Mouse (Mus musculus) 3T3-L1 (cell line): ENCODE measurements around the gene Rsl24d1.
"Not testable (repeated sequence)": the region's sequence is repeated elsewhere in the genome, so short reads cannot be mapped to it uniquely, and the experiment has no call there.

Experiments
- DNase-seq: peaks from one replicate; pipeline ENCODE4 v3.0.0-alpha.2; 2015; ENCODE audit warnings: low read depth, low spot score

Rsl24d1 gene

GRCm38 (mm10) chr9:73102181-73102580, 11.0 kb upstream of the Rsl24d1 start, which contains the start of gene Gm20509:
Gene Gm20509 (plus strand): TSS chr9:73102470.
- no peak for DNase-seq

DNA sequence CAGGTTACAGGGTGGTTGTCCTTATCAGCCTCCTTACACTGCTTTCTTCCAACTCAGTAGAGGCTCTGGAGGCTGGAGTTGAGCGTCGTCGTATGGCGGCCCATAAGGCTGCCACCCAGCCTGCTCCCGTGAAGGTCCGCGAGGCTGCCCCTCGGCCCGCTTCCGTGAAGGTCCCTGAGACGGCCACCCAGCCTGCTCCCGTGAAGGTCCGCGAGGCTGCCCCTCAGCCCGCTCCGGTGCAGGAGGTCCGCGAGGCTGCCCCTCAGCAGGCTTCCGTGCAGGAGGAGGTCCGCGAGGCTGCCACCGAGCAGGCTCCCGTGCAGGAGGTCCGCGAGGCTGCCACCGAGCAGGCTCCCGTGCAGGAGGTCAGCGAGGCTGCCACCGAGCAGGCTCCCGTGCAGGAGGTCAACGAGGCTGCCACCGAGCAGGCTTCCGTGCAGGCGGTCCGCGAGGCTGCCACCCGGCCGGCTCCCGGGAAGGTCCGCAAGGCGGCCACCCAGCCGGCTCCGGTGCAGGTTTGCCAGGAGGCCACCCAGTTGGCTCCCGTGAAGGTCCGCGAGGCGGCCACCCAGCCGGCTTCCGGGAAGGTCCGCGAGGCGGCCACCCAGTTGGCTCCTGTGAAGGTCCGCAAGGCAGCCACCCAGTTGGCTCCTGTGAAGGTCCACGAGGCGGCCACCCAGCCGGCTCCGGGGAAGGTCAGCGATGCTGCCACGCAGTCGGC, 9.9 kb upstream of the Rsl24d1 start:
- DNase-seq: no peak

DNA sequence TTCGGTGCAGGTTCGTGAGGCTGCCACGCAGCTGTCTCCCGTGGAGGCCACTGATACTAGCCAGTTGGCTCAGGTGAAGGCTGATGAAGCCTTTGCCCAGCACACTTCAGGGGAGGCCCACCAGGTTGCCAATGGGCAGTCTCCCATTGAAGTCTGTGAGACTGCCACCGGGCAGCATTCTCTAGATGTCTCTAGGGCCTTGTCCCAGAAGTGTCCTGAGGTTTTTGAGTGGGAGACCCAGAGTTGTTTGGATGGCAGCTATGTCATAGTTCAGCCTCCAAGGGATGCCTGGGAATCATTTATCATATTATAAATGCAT, 9.4 kb upstream of the Rsl24d1 start:
- DNase-seq: no peak

GRCm38 (mm10) chr9:73105141-73105540, 8.1 kb upstream of the Rsl24d1 start:
- DNase-seq: no peak

DNA sequence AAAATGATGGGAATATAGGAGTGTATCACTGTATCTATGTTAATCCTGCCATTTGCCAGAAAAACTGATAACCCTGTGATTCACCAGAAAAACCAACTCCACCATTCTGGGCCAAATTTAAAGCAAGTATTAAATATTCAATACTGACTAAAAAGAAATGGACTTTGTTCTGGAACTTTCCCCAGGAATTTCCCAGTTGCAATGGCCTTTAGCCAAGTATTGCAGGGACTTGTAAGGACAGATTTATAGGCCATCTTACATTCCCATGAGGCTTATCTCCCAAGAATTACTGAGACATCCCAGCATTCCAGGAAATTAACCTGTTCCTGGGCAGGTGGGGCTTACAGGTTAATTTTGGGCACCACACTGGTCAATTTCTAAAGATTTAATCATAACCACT, 7.5 kb upstream of the Rsl24d1 start:
- no peak for DNase-seq

- DNase-seq: not testable (repeated sequence)
Observed at GRCm38 (mm10) chr9:73116704-73117103, 3.5 kb downstream of the Rsl24d1 start.

GRCm38 (mm10) chr9:73118012-73118411, 4.8 kb downstream of the Rsl24d1 start:
- peak; percentile 39 for DNase-seq

- peak; percentile 54 for DNase-seq
Observed at GRCm38 (mm10) chr9:73121735-73122134, 8.5 kb downstream of the Rsl24d1 start.

GRCm38 (mm10) chr9:73125043-73125570, 11.9 kb downstream of the Rsl24d1 start:
- DNase-seq: no peak

- no peak for DNase-seq
Observed at GRCm38 (mm10) chr9:73127457-73127856, 14.2 kb downstream of the Rsl24d1 start.

GRCm38 (mm10) chr9:73129875-73130274, 16.6 kb downstream of the Rsl24d1 start:
- no peak for DNase-seq

DNA sequence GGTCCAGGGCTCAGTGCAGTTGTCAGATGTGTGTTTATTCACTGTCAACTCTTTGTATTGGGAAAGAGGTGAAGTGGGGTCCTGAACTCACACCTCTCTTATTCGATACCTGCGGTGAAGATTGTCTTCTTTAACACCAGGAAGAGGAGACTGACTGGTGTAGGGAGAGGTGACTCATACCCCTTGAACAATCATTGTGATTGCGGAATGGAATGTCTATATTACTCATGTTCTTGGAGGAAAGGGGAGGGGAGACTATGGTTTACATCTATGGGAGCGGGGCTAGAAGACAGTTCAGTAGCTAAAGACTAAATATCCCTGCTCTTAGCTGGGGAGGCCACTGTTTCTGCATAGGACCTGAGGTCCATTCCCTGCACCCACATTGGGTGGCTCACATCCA, 17.3 kb downstream of the Rsl24d1 start:
- DNase-seq: peak; percentile 77

GRCm38 (mm10) chr9:73137341-73137886, 24.2 kb downstream of the Rsl24d1 start:
- DNase-seq: no peak

GRCm38 (mm10) chr9:73154347-73154746, 41.1 kb downstream of the Rsl24d1 start:
- DNase-seq: no peak

DNA sequence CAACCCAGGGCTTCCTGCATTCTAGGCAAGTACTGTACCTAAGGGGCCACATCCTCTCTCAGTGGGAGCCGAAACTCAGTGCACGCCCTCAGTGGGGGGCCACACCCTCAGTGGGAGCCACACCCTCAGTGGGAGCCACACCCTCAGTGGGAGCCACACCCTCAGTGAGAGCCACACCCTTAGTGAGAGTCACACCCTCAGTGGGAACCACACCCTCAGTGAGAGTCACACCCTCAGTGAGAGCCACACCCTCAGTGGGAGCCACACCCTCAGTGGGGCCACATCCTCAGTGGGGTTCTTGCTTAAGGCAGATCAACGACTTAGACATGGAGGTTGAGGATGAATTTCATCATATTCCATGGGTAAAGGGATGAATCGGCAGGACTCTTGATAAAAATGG, 44.7 kb downstream of the Rsl24d1 start:
- DNase-seq: no peak

DNA sequence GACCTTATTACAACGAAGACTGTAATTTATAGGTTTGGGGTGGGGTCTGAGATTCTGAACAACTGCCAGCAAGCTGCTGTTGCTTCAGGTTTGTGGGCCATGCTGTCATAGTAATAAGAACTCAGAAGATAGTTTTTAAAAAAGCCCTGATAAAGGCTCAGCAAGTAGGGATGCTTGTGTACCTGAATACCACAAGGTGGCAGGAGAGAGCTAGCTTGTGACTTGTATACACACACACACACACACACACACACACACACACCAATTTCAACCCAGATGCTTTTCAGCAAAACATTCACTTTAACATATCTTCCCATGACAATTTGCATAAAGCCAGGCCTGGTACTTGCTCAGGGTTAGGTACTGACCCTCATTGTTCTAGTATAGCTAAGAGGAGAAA, 46.0 kb downstream of the Rsl24d1 start:
- DNase-seq: peak; percentile 60

- peak; percentile 71 for DNase-seq
Observed at GRCm38 (mm10) chr9:73162571-73163333, 49.5 kb downstream of the Rsl24d1 start.

GRCm38 (mm10) chr9:73165631-73166030, 52.4 kb downstream of the Rsl24d1 start:
- DNase-seq: peak; percentile 54
